Mouse (Mus musculus) heart, adult 2 months (tissue): ENCODE data around the gene Hist1h2br.

Experiments
- CTCF ChIP-seq: fragments of 200-600 bp; IDR thresholded peaks from 2 replicates; pipeline ENCODE4 v1.8.1; 2022; ENCODE audit warnings: antibody characterized with exemption, mild to moderate bottlenecking, moderate library complexity
- EP300 ChIP-seq: fragments of 200-500 bp; IDR thresholded peaks from 2 replicates; pipeline ENCODE4 v1.6.1; 2011; ENCODE audit warnings: low read depth, low read length, control low read depth; ENCODE audit not compliant: insufficient read depth
- POLR2A ChIP-seq: fragments of 200-500 bp; IDR thresholded peaks from 2 replicates; pipeline ENCODE4 v1.6.1; 2011; ENCODE audit warnings: mild to moderate bottlenecking, low read depth, low read length, control low read depth; ENCODE audit not compliant: insufficient read depth

GRCm38 (mm10) chr13:21884586-21884985, 51.0 kb downstream of the Hist1h2br start:
- no peak for TF ChIP-seq CTCF
- TF ChIP-seq EP300, result no peak
- no peak for TF ChIP-seq POLR2A
